Mouse (Mus musculus) kidney, postnatal 4 days (tissue): ENCODE data around the gene H2afb2.

Experiments used
- DNase-seq, 2 experiments: peaks; one replicate each; pipeline ENCODE4 v3.0.0; 2021; ENCODE audit warnings: mixed read lengths in 2 of 2

Gene H2afb2

GRCm38 (mm10) chrX:116680878-116681277 is at the start of gene H2afb2:
H2afb2 (plus strand) TSS chrX:116681178.
- no peak for DNase-seq
